Mouse (Mus musculus): ENCODE measurements around the gene Brwd1. TPM values are rescaled to one million over a fixed set of nuclear protein-coding genes. Genes with fewer than 3 reads are reported as not detected.

The Brwd1 gene
- polyA plus RNA-seq, 1 experiment from 2014 or later, result 141 TPM

Small RNAs within 50 kb of the gene (microRNA-seq; reads per million reads assigned to microRNA genes)
- gene Gm27833, result not detected

Other genes starting within 250 kb of the Brwd1 start
- gene Psmg1, start 91.6 kb downstream of the Brwd1 start, polyA plus RNA-seq (2016; fragmentation: Nextera tagmentation; extraction: Ambion mirVana), result 95.1 and 99.4 TPM in 2 replicates
- gene Hmgn1, start 45.2 kb upstream of the Brwd1 start, polyA plus RNA-seq (2016; fragmentation: Nextera tagmentation; extraction: Ambion mirVana), result 819 and 885 TPM in 2 replicates
- 69.8 and 73.7 TPM in 2 replicates for gene Wrb, start 62.9 kb upstream of the Brwd1 start, polyA plus RNA-seq (2016; fragmentation: Nextera tagmentation; extraction: Ambion mirVana)
- 1.9 and 2.3 TPM in 2 replicates for gene Lca5l, start 109.7 kb upstream of the Brwd1 start, polyA plus RNA-seq (2016; fragmentation: Nextera tagmentation; extraction: Ambion mirVana)
- gene Sh3bgr, start 117.9 kb upstream of the Brwd1 start, polyA plus RNA-seq (2016; fragmentation: Nextera tagmentation; extraction: Ambion mirVana), result 1.7 and 2.7 TPM in 2 replicates
- 0.69 and 0.88 TPM in 2 replicates for gene B3galt5, start 153.3 kb upstream of the Brwd1 start, polyA plus RNA-seq (2016; fragmentation: Nextera tagmentation; extraction: Ambion mirVana)

All from embryonic facial prominence, embryonic 12.5 days (tissue).